Mouse (Mus musculus) brain, embryonic 14.5 days (tissue): ENCODE results near the gene Pacs1. TPM values are rescaled to one million over a fixed set of nuclear protein-coding genes. Genes with fewer than 3 reads are reported as not detected.
"Not testable (repeated sequence)": the region's sequence is repeated elsewhere in the genome, so short reads cannot be mapped to it uniquely, and the experiment has no call there.

Experiments used
- DNase-seq: peaks from one replicate; pipeline ENCODE4 v3.0.0-alpha.2; 2011; ENCODE audit warnings: low read depth
- CTCF ChIP-seq: fragments of 200-500 bp; IDR thresholded peaks from 2 replicates; pipeline ENCODE4 v1.5.1; 2012; ENCODE audit warnings: inconsistent platforms, mild to moderate bottlenecking, moderate library complexity, borderline replicate concordance; ENCODE audit not compliant: insufficient read depth, insufficient read length; ENCODE audit errors: extremely low read depth
- POLR2A ChIP-seq: fragments of 200-500 bp; IDR thresholded peaks from 2 replicates; pipeline ENCODE4 v1.6.1; 2012; ENCODE audit warnings: mild to moderate bottlenecking, inconsistent platforms, borderline replicate concordance; ENCODE audit not compliant: poor library complexity, insufficient read depth, insufficient read length, severe bottlenecking; ENCODE audit errors: extremely low read depth
- polyA plus RNA-seq: library from polyadenylated mRNA; depleted of rRNA; stranded (reverse); fragments of >200 nt; gene quantifications from 2 replicates; pipeline ENCODE4 v1.2.3, GENCODE M21; 2012

The Pacs1 gene
- polyA plus RNA-seq, 1 experiment = 71.6 TPM

DNA sequence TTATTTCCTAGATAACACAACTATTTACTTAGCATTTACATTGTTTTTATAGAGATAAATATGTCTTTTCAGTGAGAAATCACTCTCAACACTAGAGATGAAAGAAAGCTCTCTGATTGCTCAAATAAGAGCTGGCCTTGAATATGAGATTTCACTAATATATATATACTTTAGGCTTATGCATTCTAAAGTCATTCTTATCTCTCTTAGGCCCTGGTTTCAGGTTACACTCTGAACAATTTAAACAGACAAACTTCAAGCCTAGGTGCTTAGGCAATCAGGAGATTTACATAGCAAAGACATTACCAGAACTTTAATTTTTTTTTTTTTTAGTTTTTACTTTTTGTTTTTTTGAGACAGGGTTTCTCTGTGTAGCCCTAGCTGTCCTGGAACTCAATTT, 80.5 kb downstream of the Pacs1 start:
- no peak for DNase-seq

DNA sequence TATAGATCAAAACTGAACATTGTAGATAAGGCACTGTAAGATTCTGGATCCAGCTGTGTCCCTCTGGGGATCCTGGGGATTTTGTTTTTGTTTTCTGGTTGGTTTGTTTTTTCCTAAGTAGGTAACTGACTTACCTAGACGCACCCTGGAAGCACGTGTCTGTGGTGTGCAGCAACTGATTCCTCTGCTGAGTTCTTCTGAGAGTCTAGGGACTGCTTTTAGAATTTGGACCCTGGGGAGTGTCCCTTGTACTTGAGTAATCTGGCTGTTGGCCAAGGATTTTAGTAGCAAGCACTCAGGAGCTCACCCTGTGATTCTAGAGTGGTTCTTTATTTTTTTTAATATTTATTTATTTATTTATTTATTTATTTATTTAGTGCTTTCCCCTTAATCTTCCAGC, 85.5 kb downstream of the Pacs1 start:
- TF ChIP-seq POLR2A = no peak
- DNase-seq = no peak

More for the DNA sequence above, 80.5 kb downstream of the Pacs1 start:
- TF ChIP-seq CTCF = no peak
- no peak for TF ChIP-seq POLR2A

DNA sequence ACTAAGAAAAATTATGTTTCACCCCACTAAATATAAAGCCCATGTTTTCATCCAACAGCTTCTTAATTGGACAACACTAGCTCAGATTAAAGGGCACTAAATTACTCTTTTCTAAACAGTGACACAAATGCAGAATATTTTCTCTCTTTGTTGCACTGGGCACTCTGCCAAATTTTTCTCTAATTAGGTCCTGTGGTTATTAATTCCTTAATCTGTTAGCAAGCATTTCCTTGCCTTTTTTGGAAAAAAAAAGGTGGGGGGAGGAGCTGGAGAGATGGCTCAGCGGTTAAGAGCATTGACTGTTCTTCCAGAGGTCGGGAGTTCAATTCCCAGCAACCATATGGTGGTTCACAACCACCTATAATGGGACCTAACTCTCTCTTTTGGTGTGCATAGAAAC, 91.0 kb downstream of the Pacs1 start:
- TF ChIP-seq POLR2A (no peak), CTCF (no peak)
- peak; percentile 79 for DNase-seq

DNA sequence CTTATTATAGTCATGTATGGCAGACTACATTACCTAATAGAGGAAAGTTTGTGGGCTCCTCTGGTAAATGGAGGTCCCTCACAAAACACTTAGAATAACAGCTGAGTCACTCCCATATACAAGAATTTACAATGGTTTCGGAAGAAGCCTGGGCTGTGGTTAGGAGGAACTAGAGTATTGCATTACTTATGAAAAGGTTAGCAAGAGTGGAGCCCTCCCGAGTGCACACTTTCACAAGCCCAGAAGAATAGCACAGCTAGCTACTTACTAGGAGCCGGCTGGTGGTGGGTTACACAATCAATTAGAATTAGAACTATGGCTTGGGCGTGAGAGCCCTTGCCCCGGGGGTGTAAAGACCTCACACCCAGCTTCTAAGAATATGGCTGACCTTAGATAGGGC, 94.3 kb downstream of the Pacs1 start:
- TF ChIP-seq CTCF = no peak
- TF ChIP-seq POLR2A = no peak
- DNase-seq = no peak

DNA sequence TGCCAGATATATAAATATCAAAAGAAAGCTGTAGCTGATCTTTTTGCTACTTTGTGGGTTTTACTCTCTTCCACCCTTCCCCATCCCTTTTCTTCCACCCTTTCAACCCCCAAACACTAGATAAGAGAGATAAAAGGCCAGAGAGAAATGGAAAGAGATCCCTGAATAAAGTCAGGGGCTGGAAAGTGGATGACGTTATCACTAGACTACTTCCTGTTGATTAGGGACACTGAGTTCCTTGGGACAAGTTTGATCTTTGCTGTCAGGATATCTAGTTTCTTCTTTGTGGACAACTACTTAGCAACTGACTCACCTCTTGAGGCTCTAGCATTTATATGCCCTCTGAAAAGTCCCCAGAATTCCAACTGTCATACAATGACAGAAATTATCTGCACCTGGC, 102.5 kb downstream of the Pacs1 start:
- DNase-seq = no peak
- TF ChIP-seq CTCF = no peak
- TF ChIP-seq POLR2A = no peak

DNA sequence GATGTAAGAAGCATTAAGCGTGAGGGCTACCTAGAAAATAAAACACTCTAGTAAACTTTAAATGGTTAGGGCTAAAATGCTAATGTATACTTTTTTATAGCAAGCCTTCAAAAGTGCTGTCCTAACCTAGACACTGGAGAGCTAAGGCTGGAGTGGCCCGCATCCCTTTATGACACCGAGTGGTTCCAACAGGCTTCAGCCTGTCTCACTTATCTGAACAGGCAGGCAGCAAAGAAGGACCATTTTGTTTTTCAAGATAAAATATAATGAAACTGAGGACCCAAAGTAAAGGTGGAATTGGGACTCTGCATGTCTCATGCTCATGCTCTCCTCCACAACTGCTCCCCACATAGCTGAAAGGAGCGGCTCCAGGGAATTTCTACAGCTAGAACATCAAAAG, 105.4 kb downstream of the Pacs1 start:
- TF ChIP-seq CTCF (no peak), POLR2A (no peak)
- no peak for DNase-seq

DNA sequence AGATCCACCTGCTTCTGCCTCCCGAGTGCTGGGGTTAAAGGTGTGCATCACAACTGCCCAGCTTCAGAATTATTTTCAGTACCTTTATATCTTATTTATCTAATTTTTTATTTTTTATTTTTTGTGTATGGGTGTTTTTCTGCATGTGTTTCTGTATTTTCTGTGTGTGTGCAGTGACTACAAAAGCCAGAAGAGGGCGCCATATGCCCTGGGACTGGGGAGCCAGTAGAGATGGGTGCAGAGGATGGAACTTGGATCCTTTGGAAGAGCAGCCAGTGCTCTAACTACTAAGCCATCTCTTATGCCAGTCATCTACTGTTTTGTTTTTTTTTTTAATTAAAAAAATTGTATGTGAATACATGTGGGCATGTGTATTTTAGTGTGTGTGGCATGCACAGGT, 108.5 kb downstream of the Pacs1 start:
- TF ChIP-seq CTCF (peak; percentile 54; the same call in 1 of the 2 replicates), POLR2A (no peak)
- no peak for DNase-seq

DNA sequence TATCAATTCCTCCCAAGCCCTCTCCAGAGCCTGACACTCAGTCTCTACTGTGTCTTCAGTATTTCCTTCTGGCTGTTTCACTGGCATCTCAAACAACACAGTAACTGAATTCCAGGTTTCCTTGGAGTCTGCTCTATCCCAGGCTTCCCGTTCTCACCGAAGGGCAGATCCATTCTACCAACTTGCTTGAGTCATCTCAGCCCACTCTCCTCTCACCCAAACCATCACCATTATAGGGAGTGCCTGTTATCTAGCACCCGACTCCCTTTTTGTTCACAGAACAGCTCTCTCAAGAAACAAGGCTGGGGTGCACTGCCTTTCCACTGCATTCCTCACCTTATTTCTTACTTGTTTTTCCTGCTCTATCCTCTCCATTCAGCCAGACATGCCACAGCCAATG, 111.0 kb downstream of the Pacs1 start:
- DNase-seq = no peak
- no peak for TF ChIP-seq POLR2A
- no peak for TF ChIP-seq CTCF

DNA sequence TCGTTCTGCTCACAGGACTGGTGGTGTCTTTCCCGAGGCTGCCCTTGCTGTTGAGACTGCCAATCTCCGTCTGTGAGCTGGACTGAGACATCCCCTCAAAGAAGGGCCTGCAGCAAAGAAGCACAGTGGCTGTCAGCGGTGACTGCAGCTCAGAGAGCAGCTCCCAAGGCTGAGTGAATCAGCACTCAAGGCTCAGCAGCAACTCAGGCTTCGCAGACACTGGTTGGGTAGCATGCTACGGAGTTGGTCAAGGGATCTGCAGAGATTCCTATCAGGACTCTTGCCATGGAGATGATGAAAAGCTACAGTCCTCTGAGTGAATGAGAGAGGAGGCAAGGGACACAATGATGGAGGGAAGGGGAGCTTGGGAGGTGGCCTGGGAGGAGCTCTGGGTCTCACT, 120.7 kb downstream of the Pacs1 start:
- no peak for TF ChIP-seq CTCF
- TF ChIP-seq POLR2A = no peak
- DNase-seq = no peak

DNA sequence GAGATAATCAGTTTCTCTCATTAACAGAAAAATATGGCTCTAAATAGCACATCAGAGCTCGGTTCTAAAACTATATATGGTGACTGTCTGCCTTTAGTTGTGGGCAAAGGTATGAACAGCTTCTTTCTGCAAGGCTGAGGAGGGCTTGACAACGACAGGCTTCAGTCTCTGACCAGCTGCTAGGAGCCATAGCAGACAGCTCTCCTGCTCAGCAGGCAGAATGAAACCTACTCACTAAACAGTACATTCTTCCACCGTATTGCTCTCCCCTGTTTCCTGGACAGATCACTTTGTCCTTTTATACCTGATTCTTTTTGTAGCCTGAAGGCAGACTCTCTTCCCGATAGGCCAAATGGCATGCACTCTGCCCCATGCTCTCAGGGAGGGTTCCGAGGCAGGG, 121.2 kb downstream of the Pacs1 start:
- TF ChIP-seq POLR2A (no peak), CTCF (no peak)
- DNase-seq = no peak

DNA sequence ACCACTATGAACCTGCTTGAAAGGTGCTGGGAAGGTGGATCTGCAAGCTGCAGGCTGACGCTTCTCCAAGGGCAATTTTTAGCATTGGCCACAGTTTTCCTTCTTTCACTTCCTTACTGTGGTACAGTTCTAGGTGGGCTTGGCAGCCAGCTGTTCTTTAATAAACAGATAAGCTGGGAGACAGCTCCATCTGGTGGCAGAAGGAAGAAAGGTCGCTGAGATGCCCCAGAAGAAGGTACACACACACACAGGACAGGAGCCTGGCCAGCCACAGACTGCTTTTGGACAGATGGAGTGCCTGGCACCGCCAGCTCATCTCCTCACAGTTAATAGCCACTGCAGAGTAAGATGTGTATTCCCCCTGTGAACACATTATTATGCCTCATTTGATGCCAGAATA, 121.6 kb downstream of the Pacs1 start:
- TF ChIP-seq POLR2A (no peak), CTCF (peak; percentile 79)
- peak; percentile 77 for DNase-seq

DNA sequence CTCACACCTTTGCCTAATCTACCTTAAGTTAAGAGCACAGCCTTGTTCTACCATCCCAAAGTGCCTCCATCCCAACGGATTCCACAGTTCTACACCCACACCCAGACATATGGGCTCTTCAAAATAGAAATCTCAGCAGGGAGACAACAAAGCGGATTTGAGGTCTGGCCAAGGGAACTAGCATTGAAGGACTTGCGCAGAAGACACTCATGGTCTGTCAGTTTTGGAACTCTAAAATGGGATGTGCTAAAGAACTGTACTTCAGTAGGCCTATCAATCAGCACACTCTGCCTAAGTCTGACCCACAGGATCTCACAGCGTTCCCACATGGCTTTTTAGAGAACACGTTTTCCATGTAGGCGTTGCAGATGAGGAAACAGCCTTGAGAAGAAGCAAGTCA, 122.6 kb downstream of the Pacs1 start:
- no peak for DNase-seq

DNA sequence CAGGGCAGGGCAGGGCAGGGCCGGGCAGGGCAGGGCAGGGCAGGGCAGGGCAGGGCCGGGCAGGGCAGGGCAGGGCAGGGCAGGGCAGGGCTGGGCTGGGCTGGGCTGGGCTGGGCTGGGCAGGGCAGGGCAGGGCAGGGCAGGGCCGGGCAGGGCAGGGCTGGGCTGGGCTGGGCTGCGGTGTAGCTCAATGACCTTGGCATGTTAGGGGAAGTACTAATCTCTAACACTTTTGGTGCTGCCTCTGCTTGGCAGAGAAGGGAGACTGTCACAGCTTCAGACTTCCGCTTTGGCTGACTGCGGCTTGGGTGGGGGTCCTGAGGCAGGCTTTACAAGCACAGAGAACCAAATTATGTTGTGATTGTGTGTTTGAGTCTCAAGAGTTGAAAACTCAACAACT, 123.9 kb downstream of the Pacs1 start:
- DNase-seq = not testable (repeated sequence)

More for the DNA sequence above, 122.6 kb downstream of the Pacs1 start:
- TF ChIP-seq POLR2A (no peak), CTCF (no peak)
